Mouse (Mus musculus): Measurements from ENCODE around the gene Ccnyl1.
A peak's percentile ranks its signal among the peaks of the same experiment; 100 is the strongest.

The Ccnyl1 gene

DNA sequence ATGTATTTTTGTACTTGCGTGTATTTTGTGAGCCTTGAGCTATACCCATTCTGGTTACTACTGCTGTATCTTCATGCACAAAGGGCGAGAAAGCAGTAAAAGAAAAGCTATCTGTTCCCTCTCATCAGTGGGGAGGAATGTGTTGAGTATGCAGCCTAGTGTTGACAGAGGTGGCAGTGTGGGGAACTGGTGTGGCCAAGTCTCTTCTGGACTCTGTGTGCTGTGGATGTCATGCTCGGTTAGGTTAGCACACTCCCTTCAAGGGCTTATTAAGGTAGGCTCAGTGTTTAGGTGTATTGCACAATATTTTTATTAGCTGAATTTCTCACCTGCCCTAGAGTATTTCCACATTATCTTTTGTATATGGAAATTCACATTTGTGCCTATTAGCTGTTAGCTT is 11.5 kb downstream of the Ccnyl1 start:
- DNase-seq (ENCODE audit: low spot score), result no peak

DNA sequence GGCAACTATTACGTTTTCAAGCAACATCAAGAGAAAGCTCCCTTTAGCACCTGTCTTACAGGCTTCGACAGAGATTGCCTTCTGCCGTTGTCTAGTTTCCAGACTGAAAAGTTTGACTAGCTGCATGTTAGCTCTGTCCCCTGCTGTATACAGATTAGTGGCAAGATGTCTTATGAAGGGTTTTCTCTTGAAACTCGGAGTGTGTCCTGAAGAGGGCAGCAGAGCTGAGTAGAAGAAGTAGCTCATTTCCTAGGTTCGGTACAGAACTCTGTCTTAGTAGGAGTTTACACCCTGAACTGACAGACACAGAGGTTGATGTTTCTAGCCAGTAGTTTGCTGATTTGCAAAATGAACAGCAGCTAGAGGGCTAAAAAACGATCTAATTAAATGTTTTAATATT is 15.0 kb downstream of the Ccnyl1 start:
- peak; percentile 19 for DNase-seq (ENCODE audit: low spot score)

DNA sequence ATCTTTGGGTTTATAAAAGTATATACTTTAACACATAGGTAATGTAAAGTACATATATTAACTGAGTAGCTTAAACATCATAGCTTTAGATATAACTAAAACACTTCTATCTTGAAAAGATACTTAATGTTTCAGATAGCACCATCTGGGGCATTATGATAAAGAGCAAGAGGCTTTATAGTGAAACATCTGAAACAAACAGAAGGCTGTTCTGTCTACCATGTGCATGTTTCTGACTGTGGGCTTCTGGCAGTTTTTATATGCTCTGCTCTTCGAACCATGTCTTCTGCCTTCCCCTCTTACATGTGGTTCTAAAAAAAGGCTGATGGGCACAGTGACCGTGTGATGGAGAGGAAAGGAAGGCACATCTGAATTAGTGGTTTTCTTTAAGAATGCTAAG is 16.4 kb downstream of the Ccnyl1 start:
- DNase-seq (ENCODE audit: low spot score), result no peak

DNA sequence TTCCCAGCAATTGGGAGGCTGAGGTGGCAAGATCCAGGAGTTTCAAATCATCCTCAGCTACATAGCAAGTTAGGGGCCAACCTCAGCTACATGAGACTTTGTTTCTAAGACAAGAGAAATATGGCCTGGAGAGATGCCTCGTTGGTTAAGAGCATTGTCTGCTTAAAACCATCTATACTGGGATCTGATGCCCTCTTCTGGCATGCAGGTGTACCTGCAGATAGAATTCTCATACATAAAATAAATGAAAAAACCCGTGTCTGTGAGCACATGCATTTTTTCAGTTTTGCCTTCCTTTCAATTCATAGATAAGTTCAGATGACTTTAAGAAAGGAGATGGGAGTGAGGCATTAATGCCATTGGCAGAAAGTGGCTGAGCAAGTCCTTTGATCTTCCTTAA is 19.6 kb downstream of the Ccnyl1 start:
- no peak for DNase-seq (ENCODE audit: low spot score)

DNA sequence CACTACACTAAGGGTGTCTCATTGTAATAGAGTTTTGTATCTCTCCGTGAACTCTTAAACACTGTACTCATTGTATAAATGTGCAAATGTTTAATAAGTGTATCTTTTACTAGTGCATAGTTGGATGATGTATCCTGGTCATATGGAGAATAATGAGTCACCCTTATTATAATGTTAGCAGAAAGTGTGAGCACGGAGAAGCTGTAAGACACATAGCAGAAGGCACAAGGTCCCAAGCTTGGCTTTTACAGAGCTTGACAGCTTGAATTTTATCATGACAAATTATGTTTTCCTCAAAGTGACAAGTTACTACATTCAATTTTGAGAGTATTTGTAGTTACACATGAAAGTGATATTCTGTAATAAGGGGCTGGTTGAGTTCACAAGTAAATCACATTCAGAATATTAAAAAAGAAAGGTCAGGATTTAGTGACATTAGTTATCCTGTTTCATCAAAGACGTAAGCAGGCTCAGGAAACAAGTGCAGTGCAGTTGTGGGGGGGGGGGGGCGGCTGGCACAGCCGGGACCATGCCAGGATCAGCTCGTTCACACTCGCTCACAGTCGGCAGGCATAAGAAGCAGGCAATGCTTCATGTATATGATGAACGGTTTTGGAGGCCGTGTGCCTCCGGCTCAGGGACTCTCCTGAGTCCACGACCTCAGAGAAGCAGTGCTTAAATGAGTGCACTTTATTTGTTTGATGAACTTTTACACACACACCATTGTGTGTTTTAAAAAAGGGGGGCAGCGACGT is 21.9 kb downstream of the Ccnyl1 start:
- DNase-seq (ENCODE audit: low spot score), result no peak

DNA sequence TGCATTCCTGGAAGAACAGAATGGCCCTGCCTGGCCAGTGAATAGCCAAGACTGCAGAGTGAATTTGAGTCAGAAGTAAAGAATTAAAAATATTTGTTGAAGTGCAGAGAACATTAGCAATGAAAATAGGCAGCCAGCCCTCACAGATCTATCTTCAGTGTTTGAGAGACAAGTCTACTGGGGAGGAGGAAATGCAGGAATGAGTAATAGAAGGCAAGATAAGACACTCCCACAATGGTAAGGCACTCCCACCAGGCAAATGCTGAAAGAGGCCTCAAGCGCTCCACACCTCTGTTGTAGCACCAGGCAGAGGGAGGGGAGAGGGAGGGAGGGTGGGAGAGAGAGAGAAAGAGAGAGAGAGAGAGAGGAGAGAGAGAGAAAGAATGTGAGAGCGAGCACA is 25.2 kb downstream of the Ccnyl1 start:
- no peak for DNase-seq (ENCODE audit: low spot score)

DNA sequence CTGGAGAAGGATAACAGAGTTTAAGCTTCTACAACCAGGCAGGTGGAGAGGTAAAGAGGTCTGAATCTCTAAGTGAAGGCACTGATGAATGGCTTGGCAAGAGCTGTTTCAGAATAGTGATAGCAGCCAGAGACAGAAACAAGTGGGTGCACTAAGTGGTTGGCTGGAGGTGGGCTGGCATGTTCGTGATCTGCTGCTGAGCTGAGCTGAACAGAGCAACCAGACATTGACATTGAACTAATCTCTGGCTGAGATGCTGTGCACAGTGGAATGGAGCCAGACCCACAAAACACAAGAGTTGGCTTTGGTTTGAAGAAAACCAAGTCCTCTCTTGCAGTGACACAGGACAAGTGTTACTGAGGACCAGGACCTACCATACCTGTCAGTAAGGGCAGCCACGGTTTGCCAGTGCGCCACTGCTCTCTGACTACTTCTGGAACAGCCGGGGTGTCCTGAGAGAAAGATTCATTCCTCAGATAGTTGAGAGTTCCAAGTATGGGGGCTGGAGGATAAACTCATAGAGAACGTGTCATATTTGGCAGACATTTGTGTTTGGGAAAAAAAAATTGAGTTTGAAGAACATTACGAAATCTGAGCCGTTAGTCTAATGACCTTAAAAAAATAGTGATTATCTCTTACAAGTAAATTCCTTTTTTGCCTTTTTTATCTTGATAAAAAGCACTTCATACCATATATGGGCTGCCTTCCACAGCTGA is 26.5 kb downstream of the Ccnyl1 start:
- no peak for DNase-seq (ENCODE audit: low spot score)

DNA sequence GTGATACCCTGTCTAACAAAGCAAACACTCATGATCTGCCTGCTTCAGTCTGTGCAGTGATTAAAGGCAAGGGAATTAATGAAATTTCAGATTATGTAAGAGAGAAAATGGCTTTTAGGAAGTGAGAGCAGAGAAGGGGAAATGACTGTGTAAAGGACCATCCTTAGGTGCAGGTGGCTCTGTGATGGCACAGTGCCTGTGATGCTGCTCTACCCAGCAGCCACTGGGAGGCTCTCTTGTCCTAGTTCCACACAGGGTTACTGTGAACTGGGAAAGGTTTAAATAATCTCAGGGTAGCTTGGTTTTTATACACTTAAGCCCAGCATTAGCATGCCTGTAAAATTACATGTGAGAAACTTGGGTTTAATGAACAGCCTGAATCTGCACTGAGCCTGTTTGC is 27.2 kb downstream of the Ccnyl1 start:
- DNase-seq (ENCODE audit: low spot score), result no peak

DNA sequence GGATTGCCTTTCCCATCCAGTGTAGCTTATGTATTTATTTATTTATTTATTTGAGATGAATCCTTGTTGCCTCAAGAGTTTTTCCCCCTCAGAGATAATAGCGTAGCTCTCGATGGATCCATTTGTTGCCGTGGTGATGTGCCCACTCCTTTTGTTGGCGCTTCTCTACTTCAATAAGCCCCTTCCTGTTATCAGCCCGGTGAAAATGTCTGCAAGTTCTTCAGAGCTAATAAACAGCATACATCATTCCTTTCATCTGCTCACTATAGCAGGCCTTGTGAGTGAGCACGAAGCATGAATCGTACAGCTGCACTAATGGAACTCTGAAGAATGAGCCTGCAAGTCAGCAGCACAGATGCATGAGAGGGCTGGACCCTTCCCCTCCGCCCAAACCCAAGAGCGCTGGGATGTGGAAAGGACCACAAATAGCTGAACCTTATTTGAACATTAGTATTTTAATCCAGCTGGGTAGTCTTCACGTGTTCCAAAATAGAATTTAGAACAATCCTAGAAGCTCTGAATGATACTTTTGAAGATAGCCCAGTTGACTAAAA is 30.9 kb downstream of the Ccnyl1 start:
- DNase-seq (ENCODE audit: low spot score), result no peak

DNA sequence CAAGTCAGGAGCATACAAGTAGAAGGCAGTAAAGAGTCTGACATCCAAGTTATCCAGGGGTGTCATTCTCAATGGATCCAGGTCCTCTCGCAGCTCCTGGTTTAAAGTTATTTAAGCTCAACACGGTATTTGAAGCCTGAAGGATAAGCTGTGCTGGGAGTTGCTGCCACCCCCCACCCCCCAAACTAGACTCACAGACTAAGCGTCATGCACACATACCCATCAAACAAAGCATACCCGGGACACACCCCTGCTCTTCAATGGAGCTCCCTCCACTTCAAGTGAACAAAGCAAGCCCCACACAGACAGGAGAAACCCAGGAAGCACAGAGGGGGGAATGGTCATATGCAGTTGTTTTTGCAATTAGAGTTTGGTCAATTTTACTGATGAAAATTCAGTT is 39.8 kb downstream of the Ccnyl1 start:
- DNase-seq (ENCODE audit: low spot score), result no peak

DNA sequence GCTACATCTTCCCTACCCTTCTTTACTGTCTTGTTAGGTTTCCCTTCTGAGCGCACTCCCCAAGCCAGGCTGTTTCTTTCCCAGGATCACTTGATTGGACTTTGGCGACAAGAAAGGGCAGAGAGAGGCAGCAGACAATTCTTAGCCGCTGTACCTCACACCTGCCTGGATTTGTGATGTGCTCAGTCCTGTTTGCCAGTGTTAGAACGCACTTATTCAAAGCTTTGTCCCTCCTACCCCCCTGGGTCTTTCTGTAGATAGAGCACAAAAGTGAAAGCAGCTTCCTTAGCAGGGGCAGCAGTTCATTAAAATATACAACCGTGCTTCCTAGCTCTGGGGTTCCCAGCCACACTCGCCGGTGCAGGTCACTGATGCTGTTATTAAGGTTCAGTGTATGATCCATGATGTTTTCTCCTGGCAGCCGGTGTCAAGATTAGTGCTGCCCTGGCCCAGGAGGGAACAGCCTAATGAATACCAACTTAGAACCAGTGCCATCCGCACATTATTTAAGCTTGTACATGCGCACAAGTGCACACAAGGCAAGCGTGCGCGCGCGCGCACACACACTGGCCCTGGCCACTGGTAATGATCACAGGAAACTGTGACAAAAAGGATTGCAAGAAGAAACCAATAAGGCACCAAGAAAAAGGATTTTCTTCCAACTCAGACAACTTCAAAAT is 41.2 kb downstream of the Ccnyl1 start:
- no peak for DNase-seq (ENCODE audit: low spot score)

DNA sequence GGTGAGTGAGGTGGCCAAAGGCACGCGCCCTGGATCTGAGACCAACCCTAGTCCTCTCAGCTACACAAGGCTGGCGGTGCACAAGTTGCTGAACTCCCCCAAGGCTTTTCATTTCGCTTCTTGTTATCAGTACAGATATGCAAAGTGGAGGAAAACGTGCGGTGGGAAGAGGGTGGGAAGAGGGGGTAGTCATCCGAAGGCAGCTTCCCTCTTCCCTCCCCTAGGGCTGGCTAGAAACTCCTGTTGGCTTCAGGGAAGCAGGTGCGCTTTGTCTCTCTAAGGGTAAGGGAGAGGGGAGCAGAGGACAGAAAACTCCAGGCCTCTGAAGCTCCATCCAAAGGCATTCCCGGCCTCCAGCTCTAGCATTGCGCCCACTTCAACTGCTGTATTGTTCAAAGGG is 41.9 kb downstream of the Ccnyl1 start:
- DNase-seq (ENCODE audit: low spot score), result no peak

DNA sequence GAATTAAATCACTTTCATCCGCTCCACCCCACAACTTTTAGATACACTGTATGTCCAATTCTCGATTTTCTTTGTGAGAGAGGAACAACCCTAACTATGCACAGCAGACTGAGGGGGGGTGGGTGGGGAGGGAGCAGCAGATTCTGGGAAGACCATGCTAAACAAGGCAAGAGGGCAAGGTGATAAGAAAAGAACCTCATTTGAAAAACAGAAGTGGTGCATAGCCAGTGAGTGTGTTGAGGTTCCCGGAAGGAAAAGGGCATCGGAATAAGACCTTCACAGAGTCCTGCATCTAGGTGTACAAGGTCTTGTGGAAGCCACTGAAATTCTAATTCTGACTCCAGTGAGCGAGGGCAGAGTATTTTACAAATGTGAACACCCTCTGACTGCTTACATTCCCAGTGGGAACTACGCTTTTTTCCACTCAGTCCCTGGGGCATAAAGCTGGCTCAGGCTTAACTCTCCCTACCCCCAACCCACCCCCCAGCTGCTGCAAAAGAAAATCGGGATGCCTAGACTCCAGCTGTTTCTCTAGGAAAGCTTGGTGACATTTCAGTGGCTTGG is 42.5 kb downstream of the Ccnyl1 start:
- no peak for DNase-seq (ENCODE audit: low spot score)

DNA sequence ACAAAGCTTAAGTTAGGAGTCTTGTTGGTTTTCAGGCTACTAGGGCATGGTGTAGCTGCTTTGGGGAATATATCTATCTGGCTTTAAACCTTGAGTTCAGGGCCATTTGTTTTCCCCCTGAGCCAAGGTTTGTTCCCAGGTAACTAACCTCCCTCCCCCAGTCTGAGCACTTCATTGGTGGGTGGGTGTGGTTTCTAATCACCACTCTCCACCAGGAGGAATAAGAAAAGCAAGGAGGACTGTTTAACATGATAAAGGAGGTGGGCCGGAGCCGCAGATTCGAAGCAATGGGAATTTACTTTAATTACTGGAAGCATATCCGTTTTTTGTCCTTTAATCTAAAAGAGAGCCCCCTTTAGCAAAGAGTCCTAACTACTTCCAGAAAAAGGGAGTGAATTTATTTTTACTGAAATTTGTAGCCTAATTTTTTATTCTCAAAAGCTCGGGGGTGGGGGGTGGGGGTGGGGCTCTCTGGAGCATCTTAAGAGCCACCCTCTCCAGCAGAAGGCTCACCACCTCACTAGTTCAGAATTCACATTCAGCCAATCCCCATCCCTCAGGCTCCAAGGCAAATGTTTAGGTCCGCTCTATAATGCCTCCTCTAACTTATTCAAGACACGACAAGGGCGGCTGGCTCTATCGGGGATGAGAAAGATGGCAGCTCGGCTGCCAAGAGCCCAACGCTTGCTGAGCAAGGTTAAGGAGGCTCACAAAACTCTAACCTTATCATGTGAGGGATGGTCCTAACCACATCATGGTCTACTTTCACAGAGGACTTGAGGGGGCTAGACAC is 43.4 kb downstream of the Ccnyl1 start:
- DNase-seq (ENCODE audit: low spot score), result no peak

DNA sequence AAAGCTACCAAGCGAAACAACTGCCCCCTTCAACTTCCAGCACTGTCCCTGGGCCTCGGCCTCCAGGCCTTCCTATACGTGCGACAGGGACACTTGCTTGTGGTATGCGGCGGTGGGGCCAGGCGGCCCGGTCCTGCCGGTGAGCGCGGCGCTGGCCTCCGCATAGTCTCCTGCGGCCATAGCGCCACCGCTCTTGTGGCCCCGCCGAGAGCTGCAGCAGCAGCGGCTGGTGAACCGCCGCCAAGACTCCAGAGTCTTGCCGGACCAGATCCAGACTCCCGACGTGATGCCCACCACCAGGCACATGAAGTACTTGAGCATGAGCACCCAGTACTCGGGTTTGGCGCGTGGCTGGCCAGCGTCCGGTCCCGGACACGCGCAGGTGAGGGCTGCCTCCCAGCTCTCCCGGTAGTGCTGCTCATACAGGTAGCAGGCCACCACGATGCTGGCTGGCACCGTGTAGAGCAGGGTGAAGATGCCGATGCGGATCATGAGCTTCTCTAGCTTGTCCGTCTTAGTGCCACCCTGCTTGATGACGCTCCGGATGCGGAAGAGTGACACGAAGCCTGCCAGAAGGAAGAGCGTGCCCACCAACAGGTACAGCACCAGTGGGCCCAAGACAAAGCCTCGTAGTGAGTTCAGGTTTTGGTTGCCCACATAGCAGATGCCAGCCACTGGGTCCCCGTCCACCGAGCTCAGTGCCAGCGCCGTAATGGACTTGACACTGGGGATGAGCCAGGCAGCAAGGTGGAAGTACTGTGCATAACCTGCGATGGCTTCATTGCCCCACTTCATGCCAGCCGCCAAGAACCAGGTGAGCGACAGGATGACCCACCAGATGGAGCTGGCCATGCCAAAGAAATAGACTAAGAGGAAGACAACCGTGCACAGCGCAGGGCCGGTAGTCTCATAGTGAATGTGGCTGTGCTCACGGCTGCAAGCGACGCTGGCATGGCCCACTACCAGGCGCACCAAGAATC is 44.8 kb downstream of the Ccnyl1 start:
- DNase-seq (ENCODE audit: low spot score), result no peak

DNA sequence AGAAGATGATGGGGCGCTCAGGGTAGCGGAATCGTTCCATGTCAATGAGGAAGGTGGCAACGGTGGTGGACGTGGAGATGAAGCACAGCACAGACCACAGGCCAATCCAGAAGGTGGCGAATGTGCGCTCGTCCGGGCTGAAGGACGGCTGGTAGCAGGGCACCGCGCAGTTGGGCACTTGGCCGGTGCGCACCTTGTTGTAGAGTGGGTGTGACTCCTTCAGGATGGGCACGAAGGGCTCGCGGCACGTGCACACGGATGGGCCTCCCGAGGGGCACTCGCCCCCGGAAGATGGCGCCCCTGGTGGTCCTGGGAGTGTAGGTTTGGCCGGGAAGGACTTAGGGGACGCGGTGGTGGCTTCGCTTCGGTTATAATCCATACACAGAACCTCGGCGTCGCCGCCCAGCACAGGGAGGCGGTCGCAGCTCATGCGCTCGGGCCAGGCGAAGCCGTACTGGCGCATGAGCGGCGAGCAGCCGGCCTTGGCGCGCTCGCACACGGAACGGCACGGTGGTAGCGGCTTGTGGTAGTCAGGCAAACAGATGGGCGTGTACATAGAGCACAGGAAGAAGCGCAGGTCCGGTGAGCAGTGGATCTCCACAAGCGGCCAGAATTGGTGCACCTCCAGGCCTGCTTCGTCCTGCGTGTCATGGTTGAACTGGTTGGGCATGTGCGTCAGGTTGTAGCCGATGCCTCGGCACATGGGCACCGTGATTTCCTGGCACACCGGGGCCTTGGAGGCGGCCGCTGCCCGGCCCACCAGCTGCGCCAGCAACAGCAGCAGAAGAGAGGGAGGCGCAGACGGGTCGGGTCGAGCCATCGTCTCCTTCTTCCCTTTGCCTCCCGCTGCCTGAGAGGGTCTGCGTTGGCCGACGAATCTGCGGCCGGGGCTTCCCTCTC is 45.8 kb downstream of the Ccnyl1 start:
- DNase-seq (ENCODE audit: low spot score), result peak; percentile 34

DNA sequence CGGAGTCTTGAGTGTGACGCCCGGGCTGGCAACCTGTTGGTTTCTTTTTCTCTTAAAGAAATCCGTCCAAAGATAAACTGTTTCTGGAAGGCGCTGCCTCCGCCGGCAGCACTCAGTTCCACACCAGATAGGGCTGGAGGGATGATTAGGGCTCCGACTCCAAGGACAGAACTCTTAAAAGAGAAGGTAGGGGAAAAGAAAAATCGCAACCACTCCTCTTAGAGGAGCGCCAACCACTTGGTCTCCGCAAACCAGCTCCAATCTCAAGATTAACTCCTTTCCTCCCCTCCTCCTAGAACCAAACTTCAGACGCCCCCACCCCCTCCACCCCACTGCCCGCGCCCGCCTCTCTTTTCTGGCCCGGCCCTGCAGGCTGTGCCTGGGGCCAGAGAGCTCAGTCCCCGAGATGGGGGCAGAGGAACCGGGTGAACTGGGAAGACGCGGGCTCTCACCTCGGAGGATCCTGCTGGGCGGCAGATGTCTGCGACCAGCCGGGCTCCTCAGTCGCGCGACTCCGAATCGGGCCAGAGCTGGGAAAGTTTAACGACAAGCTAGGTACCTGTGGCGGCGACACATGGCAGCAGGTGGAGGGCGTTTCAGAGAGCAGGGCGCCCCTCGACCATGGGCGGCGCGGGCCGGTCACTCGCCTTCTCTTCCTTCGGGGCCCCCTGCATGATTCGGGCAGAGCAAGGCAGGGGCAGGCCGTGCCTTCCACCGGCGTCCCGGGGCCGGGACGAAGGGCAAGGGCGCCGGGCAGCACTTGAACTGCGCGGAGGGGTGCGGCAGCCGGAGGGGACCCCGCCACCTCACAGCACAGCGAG is 46.6 kb downstream of the Ccnyl1 start:
- DNase-seq (ENCODE audit: low spot score), result peak; percentile 7

DNA sequence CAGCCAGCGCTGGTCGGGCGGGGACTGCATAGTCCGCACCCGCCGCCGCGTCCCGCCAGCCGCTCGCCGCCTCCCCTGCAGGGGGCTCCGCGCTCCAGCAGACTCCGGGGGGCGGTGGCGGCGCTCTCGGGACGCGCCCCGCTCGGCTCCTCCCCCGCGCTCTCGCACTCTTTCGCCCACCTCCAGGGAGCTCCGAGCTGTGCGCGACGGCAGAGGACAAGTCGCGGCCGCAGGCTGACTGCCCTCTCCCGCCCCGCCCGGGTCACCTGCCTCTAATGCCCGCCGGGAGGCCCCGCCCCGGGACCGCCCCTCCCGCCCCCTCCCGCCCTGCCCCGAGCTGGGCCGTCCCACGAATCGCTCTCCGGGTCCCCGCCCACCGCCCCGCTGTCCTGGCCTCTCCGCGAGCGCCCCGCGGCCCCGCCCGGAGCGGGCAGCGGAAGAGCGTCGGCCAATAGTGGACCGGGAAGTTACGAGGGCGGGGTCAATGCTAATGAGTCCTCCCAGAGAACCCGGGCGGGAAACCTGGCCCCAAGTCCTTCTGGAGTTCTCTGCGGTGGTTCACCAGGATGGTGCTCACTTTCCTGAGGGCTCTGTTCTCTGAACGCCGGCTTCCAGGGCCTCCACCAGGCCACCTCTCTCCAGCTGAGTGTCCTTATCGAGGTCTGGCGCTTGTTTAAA is 47.4 kb downstream of the Ccnyl1 start, which contains the start of gene Fzd5:
Fzd5 (minus strand) TSS at position 250 of the 678 bp plus-strand sequence.
- peak; percentile 93 for DNase-seq (ENCODE audit: low spot score)
